Mouse (Mus musculus): Measurements from ENCODE around the gene Sectm1a. TPM values are rescaled to one million over a fixed set of nuclear protein-coding genes. Genes with fewer than 3 reads are reported as not detected.

Gene Sectm1a
- total and polyA plus RNA-seq, 2 experiments = 0.55 to 0.76 TPM

DNA sequence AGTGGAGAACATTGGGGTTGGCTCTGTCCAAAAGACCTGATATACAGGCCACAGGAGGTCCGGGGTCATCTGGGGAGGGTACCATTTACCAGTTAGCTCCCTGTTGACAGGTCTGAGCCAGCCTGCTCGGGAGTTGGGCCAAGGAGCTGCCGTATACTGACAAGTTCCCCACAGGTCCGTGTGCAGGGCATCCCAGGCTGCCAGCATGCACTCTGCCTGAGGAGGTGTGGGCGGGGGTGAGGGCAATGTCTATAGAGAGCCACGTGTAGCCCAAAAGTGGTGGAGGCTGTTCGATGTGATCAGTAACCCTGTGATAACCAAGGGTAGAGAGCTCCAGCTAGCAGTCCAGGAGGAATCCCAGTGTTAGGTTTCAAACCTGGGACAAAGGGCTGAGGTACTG, 18.7 kb upstream of the Sectm1a start:
- Histone ChIP-seq H3K4me1 (ENCODE audit: control insufficient read depth, insufficient read depth, low read length) (no peaks in the 10 kb centered on the region), H3K4me3 (ENCODE audit: insufficient read depth, low read depth, low read length) (no peak overlapping the region), H3K79me2 (ENCODE audit: control insufficient read depth, insufficient read depth, low read length) (no peaks in the 10 kb centered on the region), H3K27me3 (ENCODE audit: control insufficient read depth, insufficient read depth, low read length) (no peaks in the 10 kb centered on the region), H3K9ac (ENCODE audit: low read depth, low read length) (no peak overlapping the region), H3K36me3 (ENCODE audit: control insufficient read depth, insufficient read depth, low read length) (no peaks in the 10 kb centered on the region), H3K27ac (replicated peaks; ENCODE audit: insufficient read depth, low read depth, low read length) (no peak overlapping the region)
- DNase-seq (ENCODE audit: extremely low read depth, low read depth, low spot score) = no peak
- TF ChIP-seq POLR2A (IDR thresholded peaks at IDR 0.05; ENCODE audit: extremely low read depth, insufficient read depth, low read length) (no peak), CTCF (IDR thresholded peaks at IDR 0.05; ENCODE audit: low read depth, low read length) (no peak)
- 38% methylated on average over 7 of the region's 7 CpGs for WGBS

- Histone ChIP-seq H3K27ac (replicated peaks; ENCODE audit: insufficient read depth, low read depth, low read length) (no peak overlapping the region), H3K36me3 (ENCODE audit: control insufficient read depth, insufficient read depth, low read length) (no peaks in the 10 kb centered on the region), H3K9ac (ENCODE audit: low read depth, low read length) (no peak overlapping the region), H3K79me2 (ENCODE audit: control insufficient read depth, insufficient read depth, low read length) (no peaks in the 10 kb centered on the region), H3K4me3 (ENCODE audit: insufficient read depth, low read depth, low read length) (no peak overlapping the region), H3K27me3 (ENCODE audit: control insufficient read depth, insufficient read depth, low read length) (no peaks in the 10 kb centered on the region), H3K4me1 (ENCODE audit: control insufficient read depth, insufficient read depth, low read length) (no peaks in the 10 kb centered on the region; the same call in 1 of the 2 replicates)
- TF ChIP-seq POLR2A (IDR thresholded peaks at IDR 0.05; ENCODE audit: extremely low read depth, insufficient read depth, low read length) = no peak
- no peak for TF ChIP-seq CTCF (IDR thresholded peaks at IDR 0.05; ENCODE audit: low read depth, low read length)
- peak; percentile 69 for DNase-seq (ENCODE audit: extremely low read depth, low read depth, low spot score)
- WGBS = 87% methylated on average over 14 of the region's 14 CpGs
Observed at GRCm38 (mm10) chr11:121092606-121093585, 11.9 kb upstream of the Sectm1a start.

GRCm38 (mm10) chr11:121090943-121091342, 9.9 kb upstream of the Sectm1a start:
- no peaks in the 10 kb centered on the region for H3K36me3 ChIP-seq (ENCODE audit: control insufficient read depth, insufficient read depth, low read length)
- TF ChIP-seq CTCF (IDR thresholded peaks at IDR 0.05; ENCODE audit: low read depth, low read length) (no peak), POLR2A (IDR thresholded peaks at IDR 0.05; ENCODE audit: extremely low read depth, insufficient read depth, low read length) (no peak)

DNA sequence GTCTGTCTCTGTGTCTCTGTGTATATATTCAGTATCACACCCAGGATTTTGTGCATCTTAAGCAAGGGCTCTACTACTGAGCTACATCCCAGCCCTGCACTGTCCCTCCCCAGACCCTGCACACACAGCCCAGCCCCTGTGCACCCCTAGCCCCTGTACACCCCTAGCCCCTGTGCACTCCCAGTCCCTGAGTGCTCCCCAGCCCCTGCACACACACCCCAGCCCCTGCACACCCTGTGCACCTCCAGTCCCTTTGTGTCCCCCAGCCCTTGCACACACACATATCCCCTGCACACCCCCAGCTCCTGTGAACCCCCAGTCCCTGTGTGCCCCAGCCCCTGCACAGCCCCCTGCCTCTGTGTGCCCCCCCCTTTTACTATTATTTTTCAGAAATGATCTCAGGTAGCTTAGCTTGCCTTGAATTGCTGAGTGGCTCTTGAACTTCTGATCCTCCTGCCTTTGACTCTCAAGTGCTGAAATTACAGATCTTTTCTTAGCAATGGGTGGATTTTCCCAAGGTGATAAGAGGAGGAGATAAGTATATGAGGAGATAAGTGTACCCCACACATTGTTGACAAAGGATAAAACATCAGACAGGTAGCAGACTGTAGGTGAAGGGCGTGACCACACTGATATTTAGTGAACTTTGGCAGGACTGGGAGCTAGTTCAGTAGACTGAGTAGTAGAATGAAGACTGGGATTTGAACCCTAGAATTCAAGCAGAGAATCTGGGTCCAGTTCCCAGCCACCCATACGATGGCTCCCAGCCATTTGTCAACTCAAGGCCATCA, 8.9 kb upstream of the Sectm1a start:
- Histone ChIP-seq H3K4me1 (ENCODE audit: control insufficient read depth, insufficient read depth, low read length) (peaks cover 3% of the 10 kb centered on the region; the same call in 1 of the 2 replicates), H3K27ac (replicated peaks; ENCODE audit: insufficient read depth, low read depth, low read length) (no peak overlapping the region), H3K4me3 (ENCODE audit: insufficient read depth, low read depth, low read length) (no peak overlapping the region), H3K36me3 (ENCODE audit: control insufficient read depth, insufficient read depth, low read length) (no peaks in the 10 kb centered on the region), H3K27me3 (ENCODE audit: control insufficient read depth, insufficient read depth, low read length) (no peaks in the 10 kb centered on the region), H3K9ac (ENCODE audit: low read depth, low read length) (no peak overlapping the region), H3K79me2 (ENCODE audit: control insufficient read depth, insufficient read depth, low read length) (no peaks in the 10 kb centered on the region)
- no peak for DNase-seq (ENCODE audit: extremely low read depth, low read depth, low spot score)
- TF ChIP-seq POLR2A (IDR thresholded peaks at IDR 0.05; ENCODE audit: extremely low read depth, insufficient read depth, low read length) (no peak), CTCF (IDR thresholded peaks at IDR 0.05; ENCODE audit: low read depth, low read length) (no peak)
- 89% methylated on average over 2 of the region's 2 CpGs for WGBS

More at GRCm38 (mm10) chr11:121090943-121091342, 9.9 kb upstream of the Sectm1a start:
- no peaks in the 10 kb centered on the region for H3K79me2 ChIP-seq (ENCODE audit: control insufficient read depth, insufficient read depth, low read length)
- H3K4me3 ChIP-seq (ENCODE audit: insufficient read depth, low read depth, low read length) = no peak overlapping the region
- no peak for DNase-seq (ENCODE audit: extremely low read depth, low read depth, low spot score)
- H3K9ac ChIP-seq (ENCODE audit: low read depth, low read length) = no peak overlapping the region
- no peak overlapping the region for H3K27ac ChIP-seq (replicated peaks; ENCODE audit: insufficient read depth, low read depth, low read length)
- H3K27me3 ChIP-seq (ENCODE audit: control insufficient read depth, insufficient read depth, low read length) = no peaks in the 10 kb centered on the region
- H3K4me1 ChIP-seq (ENCODE audit: control insufficient read depth, insufficient read depth, low read length) = peaks cover 2% of the 10 kb centered on the region; the same call in 1 of the 2 replicates
- 78% methylated on average over 4 of the region's 4 CpGs for WGBS

- H3K4me3 ChIP-seq (ENCODE audit: insufficient read depth, low read depth, low read length) = no peak overlapping the region
- DNase-seq (ENCODE audit: extremely low read depth, low read depth, low spot score) = peak; percentile 75
- no peak overlapping the region for H3K27ac ChIP-seq (replicated peaks; ENCODE audit: insufficient read depth, low read depth, low read length)
- H3K36me3 ChIP-seq (ENCODE audit: control insufficient read depth, insufficient read depth, low read length) = no peaks in the 10 kb centered on the region
- peaks cover 3% of the 10 kb centered on the region; the same call in 1 of the 2 replicates for H3K4me1 ChIP-seq (ENCODE audit: control insufficient read depth, insufficient read depth, low read length)
- no peak overlapping the region for H3K9ac ChIP-seq (ENCODE audit: low read depth, low read length)
- H3K27me3 ChIP-seq (ENCODE audit: control insufficient read depth, insufficient read depth, low read length) = no peaks in the 10 kb centered on the region
- TF ChIP-seq CTCF (IDR thresholded peaks at IDR 0.05; ENCODE audit: low read depth, low read length) (no peak), POLR2A (IDR thresholded peaks at IDR 0.05; ENCODE audit: extremely low read depth, insufficient read depth, low read length) (no peak)
- H3K79me2 ChIP-seq (ENCODE audit: control insufficient read depth, insufficient read depth, low read length) = no peaks in the 10 kb centered on the region
- 49% methylated on average over 6 of the region's 6 CpGs for WGBS
Observed at GRCm38 (mm10) chr11:121088997-121089396, 8.0 kb upstream of the Sectm1a start.
